Mouse (Mus musculus) MEL (cell line): ENCODE measurements around the gene Atp6v1g1.

ENCODE experiments used
- CTCF ChIP-seq, 3 experiments: IDR thresholded peaks in 2 of 3; conservative IDR thresholded peaks in 1 of 3; 2 replicates each; pipeline ENCODE4 v1.5.1; 2011 to 2012; ENCODE audit warnings: low read length in 3 of 3, low read depth in 2 of 3, mild to moderate bottlenecking in 2 of 3, improper control_type of control experiment in 1 of 3, inconsistent platforms in 1 of 3, mixed read lengths in 1 of 3, moderate library complexity in 1 of 3; ENCODE audit not compliant: control insufficient read depth in 1 of 3, insufficient read depth in 1 of 3, poor library complexity in 1 of 3, severe bottlenecking in 1 of 3
- EP300 ChIP-seq, 2 experiments: IDR thresholded peaks; 2 replicates each; pipeline ENCODE4 v1.6.1; 2011; ENCODE audit warnings: improper control_type of control experiment in 2 of 2, low read length in 2 of 2, low read depth in 1 of 2, mild to moderate bottlenecking in 1 of 2
- GATA1 ChIP-seq: IDR thresholded peaks from 2 replicates; pipeline ENCODE4 v1.6.1; 2011; ENCODE audit warnings: low read depth, low read length, improper control_type of control experiment
- KAT2A ChIP-seq: conservative IDR thresholded peaks from 2 replicates; pipeline ENCODE4 v1.6.1; 2012; ENCODE audit warnings: low read depth, low read length, improper control_type of control experiment, inconsistent platforms
- MYC ChIP-seq: IDR thresholded peaks from 2 replicates; pipeline ENCODE4 v1.6.1; 2011; ENCODE audit warnings: low read depth, mild to moderate bottlenecking, low read length, improper control_type of control experiment, moderate library complexity
- POLR2A ChIP-seq, 2 experiments: IDR thresholded peaks; 2 replicates each; pipeline ENCODE4 v1.6.1; 2011 to 2012; ENCODE audit warnings: low read length in 2 of 2, mild to moderate bottlenecking in 2 of 2, control low read depth in 1 of 2, improper control_type of control experiment in 1 of 2, low read depth in 1 of 2, moderate library complexity in 1 of 2; ENCODE audit not compliant: control insufficient read depth in 1 of 2, insufficient read depth in 1 of 2, poor library complexity in 1 of 2
- SMC3 ChIP-seq: IDR thresholded peaks from 2 replicates; pipeline ENCODE4 v1.6.1; 2011; ENCODE audit warnings: low read depth, low read length, improper control_type of control experiment
- TAL1 ChIP-seq: IDR thresholded peaks from 2 replicates; pipeline ENCODE4 v1.6.1; 2012; ENCODE audit warnings: mild to moderate bottlenecking, inconsistent platforms, low read length, moderate library complexity, mixed read lengths
- USF1 ChIP-seq: IDR thresholded peaks from 2 replicates; pipeline ENCODE4 v1.6.1; 2014; ENCODE audit warnings: low read depth, mild to moderate bottlenecking, inconsistent platforms, low read length, improper control_type of control experiment, moderate library complexity
- ZC3H11A ChIP-seq: IDR thresholded peaks from 2 replicates; pipeline ENCODE4 v1.6.1; 2012; ENCODE audit warnings: low read depth, mild to moderate bottlenecking, inconsistent platforms, low read length, improper control_type of control experiment

- TF ChIP-seq CTCF (IDR thresholded peaks at IDR 0.05 in 2 of 3, conservative IDR thresholded peaks at IDR 0.05 in 1 of 3; ENCODE audit: control insufficient read depth in 1 of 3, insufficient read depth in 1 of 3, low read depth in 2 of 3, low read length in 3 of 3, poor library complexity in 1 of 3, severe bottlenecking in 1 of 3) (no peak), POLR2A (IDR thresholded peaks at IDR 0.05; ENCODE audit: control insufficient read depth in 1 of 2, insufficient read depth in 1 of 2, low read depth in 1 of 2, low read length in 2 of 2, poor library complexity in 1 of 2) (peak; percentile 68 to 80), SMC3 (no peak), ZC3H11A (no peak), TAL1 (no peak), USF1 (0 out of 2 replicates have a peak, but pooled peaks have one; percentile 13), EP300 (IDR thresholded peaks at IDR 0.05; ENCODE audit: low read depth in 1 of 2, low read length in 2 of 2) (no peak), GATA1 (no peak), MYC (peak; percentile 89), KAT2A (no peak)
Observed at GRCm38 (mm10) chr4:63558407-63559081, 14.0 kb downstream of the Atp6v1g1 start, which contains the start of gene Tmem268.
